Mouse (Mus musculus) heart, postnatal 0 days (tissue): Measurements from ENCODE around the gene Trim34a.

Experiments
- CTCF ChIP-seq: IDR thresholded peaks from 2 replicates; pipeline ENCODE4 v1.5.1; 2016; ENCODE audit warnings: antibody characterized with exemption, control low read depth, low read depth
- EP300 ChIP-seq: IDR thresholded peaks from 2 replicates; pipeline ENCODE4 v1.6.1; 2016; ENCODE audit warnings: antibody characterized with exemption, low read depth

GRCm38 (mm10) chr7:104206197-104206596 is 38.1 kb upstream of the Trim34a start:
- TF ChIP-seq CTCF: no peak
- TF ChIP-seq EP300: no peak
